Mouse (Mus musculus): ENCODE data around the gene Arl6ip4. TPM values are rescaled to one million over a fixed set of nuclear protein-coding genes. Genes with fewer than 3 reads are reported as not detected.

Gene Arl6ip4
- polyA plus RNA-seq, 1 experiment from 2014 or later: 52.1 TPM

GRCm38 (mm10) chr5:124078794-124079416 is 37.0 kb upstream of the Arl6ip4 start:
- H3K4me2 ChIP-seq (ENCODE audit: low read length): peak overlapping the region; percentile 31
- DNase-seq (ENCODE audit: low spot score) (peak; percentile 96), ATAC-seq (peak; percentile 95)
- H3K36me3 ChIP-seq (ENCODE audit: control insufficient read depth, insufficient read depth, low read length): no peaks in the 10 kb centered on the region
- H3K9me3 ChIP-seq (replicated peaks; ENCODE audit: control insufficient read depth, low read length): no peaks in the 10 kb centered on the region
- peaks cover 21% of the 10 kb centered on the region for H3K4me1 ChIP-seq (ENCODE audit: control insufficient read depth, insufficient read depth, low read length)
- 27% methylated on average over 9 of the region's 9 CpGs for WGBS
- peak overlapping the region; percentile 91 for H3K27ac ChIP-seq (ENCODE audit: low read depth, low read length)
- H3K4me3 ChIP-seq (ENCODE audit: low read depth, low read length): no peak overlapping the region
- peak overlapping the region; percentile 1; the same call in 1 of the 2 replicates for H3K9ac ChIP-seq (ENCODE audit: low read length)
- no peaks in the 10 kb centered on the region for H3K27me3 ChIP-seq (replicated peaks; ENCODE audit: control insufficient read depth, insufficient read depth, low read length)

- no peaks in the 10 kb centered on the region for H3K9me3 ChIP-seq (replicated peaks; ENCODE audit: control insufficient read depth, low read length)
- no peak overlapping the region for H3K4me2 ChIP-seq (ENCODE audit: low read length)
- DNase-seq (ENCODE audit: low spot score): no peak
- H3K27ac ChIP-seq (ENCODE audit: low read depth, low read length): peak overlapping the region; percentile 91
- H3K36me3 ChIP-seq (ENCODE audit: control insufficient read depth, insufficient read depth, low read length): no peaks in the 10 kb centered on the region
- H3K27me3 ChIP-seq (replicated peaks; ENCODE audit: control insufficient read depth, insufficient read depth, low read length): no peaks in the 10 kb centered on the region
- ATAC-seq: no peak
- peaks cover 21% of the 10 kb centered on the region for H3K4me1 ChIP-seq (ENCODE audit: control insufficient read depth, insufficient read depth, low read length)
- H3K4me3 ChIP-seq (ENCODE audit: low read depth, low read length): no peak overlapping the region
- no peak overlapping the region for H3K9ac ChIP-seq (ENCODE audit: low read length)
- 93% methylated on average over 17 of the region's 17 CpGs for WGBS
These were observed 36.0 kb upstream of the Arl6ip4 start for GRCm38 (mm10) chr5:124079880-124080279.

- H3K27me3 ChIP-seq (replicated peaks; ENCODE audit: control insufficient read depth, insufficient read depth, low read length): no peaks in the 10 kb centered on the region
- H3K36me3 ChIP-seq (ENCODE audit: control insufficient read depth, insufficient read depth, low read length): no peaks in the 10 kb centered on the region
- peaks cover 21% of the 10 kb centered on the region for H3K4me1 ChIP-seq (ENCODE audit: control insufficient read depth, insufficient read depth, low read length)
- DNase-seq (ENCODE audit: low spot score): no peak
- no peak overlapping the region for H3K27ac ChIP-seq (ENCODE audit: low read depth, low read length)
- H3K9me3 ChIP-seq (replicated peaks; ENCODE audit: control insufficient read depth, low read length): no peaks in the 10 kb centered on the region
- H3K4me3 ChIP-seq (ENCODE audit: low read depth, low read length): no peak overlapping the region
- no peak overlapping the region for H3K9ac ChIP-seq (ENCODE audit: low read length)
- 93% methylated on average over 10 of the region's 10 CpGs for WGBS
- no peak overlapping the region for H3K4me2 ChIP-seq (ENCODE audit: low read length)
- ATAC-seq: no peak
These were observed 33.4 kb upstream of the Arl6ip4 start for GRCm38 (mm10) chr5:124082447-124082846.

GRCm38 (mm10) chr5:124082941-124083688 is 32.8 kb upstream of the Arl6ip4 start:
- Histone ChIP-seq H3K4me1 (ENCODE audit: control insufficient read depth, insufficient read depth, low read length) (peaks cover 16% of the 10 kb centered on the region), H3K9me3 (replicated peaks; ENCODE audit: control insufficient read depth, low read length) (no peaks in the 10 kb centered on the region), H3K27ac (ENCODE audit: low read depth, low read length) (no peak overlapping the region), H3K4me2 (ENCODE audit: low read length) (no peak overlapping the region), H3K4me3 (ENCODE audit: low read depth, low read length) (no peak overlapping the region), H3K9ac (ENCODE audit: low read length) (no peak overlapping the region), H3K27me3 (replicated peaks; ENCODE audit: control insufficient read depth, insufficient read depth, low read length) (no peaks in the 10 kb centered on the region), H3K36me3 (ENCODE audit: control insufficient read depth, insufficient read depth, low read length) (no peaks in the 10 kb centered on the region)
- ATAC-seq: no peak
- no peak for DNase-seq (ENCODE audit: low spot score)
- 93% methylated on average over 17 of the region's 17 CpGs for WGBS

- H3K27me3 ChIP-seq (replicated peaks; ENCODE audit: control insufficient read depth, insufficient read depth, low read length): no peaks in the 10 kb centered on the region
- no peaks in the 10 kb centered on the region for H3K9me3 ChIP-seq (replicated peaks; ENCODE audit: control insufficient read depth, low read length)
- no peak overlapping the region for H3K27ac ChIP-seq (ENCODE audit: low read depth, low read length)
- ATAC-seq (no peak), DNase-seq (ENCODE audit: low spot score) (no peak)
- no peaks in the 10 kb centered on the region for H3K36me3 ChIP-seq (ENCODE audit: control insufficient read depth, insufficient read depth, low read length)
- peaks cover 9% of the 10 kb centered on the region for H3K4me1 ChIP-seq (ENCODE audit: control insufficient read depth, insufficient read depth, low read length)
- H3K4me2 ChIP-seq (ENCODE audit: low read length): no peak overlapping the region
- H3K9ac ChIP-seq (ENCODE audit: low read length): no peak overlapping the region
- H3K4me3 ChIP-seq (ENCODE audit: low read depth, low read length): no peak overlapping the region
- 88% methylated on average over 14 of the region's 14 CpGs for WGBS
These were observed 31.9 kb upstream of the Arl6ip4 start for GRCm38 (mm10) chr5:124083850-124084587.

- ATAC-seq: peak; percentile 80
- 41% methylated on average over 11 of the region's 11 CpGs for WGBS
These were observed 31.2 kb upstream of the Arl6ip4 start for GRCm38 (mm10) chr5:124084588-124085173.

GRCm38 (mm10) chr5:124085513-124085912 is 30.4 kb upstream of the Arl6ip4 start:
- H3K36me3 ChIP-seq (ENCODE audit: control insufficient read depth, insufficient read depth, low read length): no peaks in the 10 kb centered on the region
- no peak for ATAC-seq
- H3K27me3 ChIP-seq (replicated peaks; ENCODE audit: control insufficient read depth, insufficient read depth, low read length): no peaks in the 10 kb centered on the region
- no peaks in the 10 kb centered on the region for H3K4me1 ChIP-seq (ENCODE audit: control insufficient read depth, insufficient read depth, low read length)
- H3K4me2 ChIP-seq (ENCODE audit: low read length): no peak overlapping the region
- no peak for DNase-seq (ENCODE audit: low spot score)
- H3K4me3 ChIP-seq (ENCODE audit: low read depth, low read length): no peak overlapping the region
- H3K9me3 ChIP-seq (replicated peaks; ENCODE audit: control insufficient read depth, low read length): no peaks in the 10 kb centered on the region
- no peak overlapping the region for H3K9ac ChIP-seq (ENCODE audit: low read length)
- WGBS: 77% methylated on average over 3 of the region's 3 CpGs
- H3K27ac ChIP-seq (ENCODE audit: low read depth, low read length): no peak overlapping the region

More at GRCm38 (mm10) chr5:124084588-124085173, 31.2 kb upstream of the Arl6ip4 start:
- no peak overlapping the region for H3K9ac ChIP-seq (ENCODE audit: low read length)
- no peak overlapping the region for H3K4me2 ChIP-seq (ENCODE audit: low read length)
- H3K4me1 ChIP-seq (ENCODE audit: control insufficient read depth, insufficient read depth, low read length): peaks cover 3% of the 10 kb centered on the region
- H3K4me3 ChIP-seq (ENCODE audit: low read depth, low read length): no peak overlapping the region
- DNase-seq (ENCODE audit: low spot score): peak; percentile 87
- H3K27me3 ChIP-seq (replicated peaks; ENCODE audit: control insufficient read depth, insufficient read depth, low read length): no peaks in the 10 kb centered on the region
- no peaks in the 10 kb centered on the region for H3K9me3 ChIP-seq (replicated peaks; ENCODE audit: control insufficient read depth, low read length)
- no peaks in the 10 kb centered on the region for H3K36me3 ChIP-seq (ENCODE audit: control insufficient read depth, insufficient read depth, low read length)
- no peak overlapping the region for H3K27ac ChIP-seq (ENCODE audit: low read depth, low read length)

- WGBS: 85% methylated on average over 4 of the region's 4 CpGs
- no peaks in the 10 kb centered on the region for H3K36me3 ChIP-seq (ENCODE audit: control insufficient read depth, insufficient read depth, low read length)
- no peak for ATAC-seq
- no peak overlapping the region for H3K27ac ChIP-seq (ENCODE audit: low read depth, low read length)
- no peak for DNase-seq (ENCODE audit: low spot score)
- no peak overlapping the region for H3K4me3 ChIP-seq (ENCODE audit: low read depth, low read length)
- no peak overlapping the region for H3K9ac ChIP-seq (ENCODE audit: low read length)
- H3K27me3 ChIP-seq (replicated peaks; ENCODE audit: control insufficient read depth, insufficient read depth, low read length): no peaks in the 10 kb centered on the region
- no peak overlapping the region for H3K4me2 ChIP-seq (ENCODE audit: low read length)
- no peaks in the 10 kb centered on the region for H3K4me1 ChIP-seq (ENCODE audit: control insufficient read depth, insufficient read depth, low read length)
- no peaks in the 10 kb centered on the region for H3K9me3 ChIP-seq (replicated peaks; ENCODE audit: control insufficient read depth, low read length)
These were observed 29.0 kb upstream of the Arl6ip4 start for GRCm38 (mm10) chr5:124086876-124087275.
